Mouse (Mus musculus): ENCODE data around the gene Jak1.

Jak1 gene

GRCm38 (mm10) chr4:101194170-101194569 is 70.9 kb downstream of the Jak1 start:
- TF ChIP-seq GATA4 (IDR thresholded peaks at IDR 0.05; ENCODE audit: insufficient replicate concordance, low read length) = no peak

GRCm38 (mm10) chr4:101192241-101192976 is 72.7 kb downstream of the Jak1 start:
- peak; percentile 6; the same call in 1 of the 2 replicates for TF ChIP-seq GATA4 (IDR thresholded peaks at IDR 0.05; ENCODE audit: insufficient replicate concordance, low read length)

- no peak for TF ChIP-seq GATA4 (IDR thresholded peaks at IDR 0.05; ENCODE audit: insufficient replicate concordance, low read length)
Observed at GRCm38 (mm10) chr4:101187381-101187780, 77.7 kb downstream of the Jak1 start.

- TF ChIP-seq GATA4 (IDR thresholded peaks at IDR 0.05; ENCODE audit: insufficient replicate concordance, low read length) = peak; percentile 70; the same call in 1 of the 2 replicates
Observed at GRCm38 (mm10) chr4:101186591-101186990, 78.5 kb downstream of the Jak1 start.

- TF ChIP-seq GATA4 (IDR thresholded peaks at IDR 0.05; ENCODE audit: insufficient replicate concordance, low read length) = no peak
Observed at GRCm38 (mm10) chr4:101185216-101185615, 79.9 kb downstream of the Jak1 start.

- TF ChIP-seq GATA4 (IDR thresholded peaks at IDR 0.05; ENCODE audit: insufficient replicate concordance, low read length) = no peak
Observed at GRCm38 (mm10) chr4:101182603-101183011, 82.5 kb downstream of the Jak1 start.

GRCm38 (mm10) chr4:101180681-101181080 is 84.4 kb downstream of the Jak1 start:
- no peak for TF ChIP-seq GATA4 (IDR thresholded peaks at IDR 0.05; ENCODE audit: insufficient replicate concordance, low read length)

- TF ChIP-seq GATA4 (IDR thresholded peaks at IDR 0.05; ENCODE audit: insufficient replicate concordance, low read length) = no peak
Observed at GRCm38 (mm10) chr4:101179836-101180235, 85.2 kb downstream of the Jak1 start.

GRCm38 (mm10) chr4:101179076-101179475 is 86.0 kb downstream of the Jak1 start:
- no peak for TF ChIP-seq GATA4 (IDR thresholded peaks at IDR 0.05; ENCODE audit: insufficient replicate concordance, low read length)

- no peak for TF ChIP-seq GATA4 (IDR thresholded peaks at IDR 0.05; ENCODE audit: insufficient replicate concordance, low read length)
Observed at GRCm38 (mm10) chr4:101177796-101178195, 87.3 kb downstream of the Jak1 start.

- TF ChIP-seq GATA4 (IDR thresholded peaks at IDR 0.05; ENCODE audit: insufficient replicate concordance, low read length) = peak; percentile 98
Observed at GRCm38 (mm10) chr4:101176123-101176522, 89.0 kb downstream of the Jak1 start.

GRCm38 (mm10) chr4:101174916-101175625 is 90.0 kb downstream of the Jak1 start:
- no peak for TF ChIP-seq GATA4 (IDR thresholded peaks at IDR 0.05; ENCODE audit: insufficient replicate concordance, low read length)

GRCm38 (mm10) chr4:101172738-101173137 is 92.3 kb downstream of the Jak1 start:
- no peak for TF ChIP-seq GATA4 (IDR thresholded peaks at IDR 0.05; ENCODE audit: insufficient replicate concordance, low read length)

GRCm38 (mm10) chr4:101168189-101168778 is 96.8 kb downstream of the Jak1 start:
- TF ChIP-seq GATA4 (IDR thresholded peaks at IDR 0.05; ENCODE audit: insufficient replicate concordance, low read length) = no peak

GRCm38 (mm10) chr4:101167777-101168176 is 97.3 kb downstream of the Jak1 start:
- TF ChIP-seq GATA4 (IDR thresholded peaks at IDR 0.05; ENCODE audit: insufficient replicate concordance, low read length) = no peak

GRCm38 (mm10) chr4:101165776-101166175 is 99.3 kb downstream of the Jak1 start:
- no peak for TF ChIP-seq GATA4 (IDR thresholded peaks at IDR 0.05; ENCODE audit: insufficient replicate concordance, low read length)

All from liver, adult (tissue).